Mouse (Mus musculus) small intestine, adult 2 months (tissue): ENCODE results near the gene Arpc3.

ENCODE experiments used
- CTCF ChIP-seq: fragments of 200-500 bp; IDR thresholded peaks from 2 replicates; pipeline ENCODE4 v1.5.1; 2012; ENCODE audit warnings: low read depth, mild to moderate bottlenecking, control low read depth, inconsistent platforms, low read length, moderate library complexity, mixed read lengths; ENCODE audit not compliant: insufficient replicate concordance, insufficient read length; ENCODE audit errors: extremely low read depth
- POLR2A ChIP-seq: fragments of 200-500 bp; IDR thresholded peaks from 2 replicates; pipeline ENCODE4 v1.6.1; 2012; ENCODE audit warnings: low read depth, mild to moderate bottlenecking, control low read depth, inconsistent platforms, low read length, moderate library complexity

- TF ChIP-seq POLR2A (no peak), CTCF (no peak)
Measured at GRCm38 (mm10) chr5:122422071-122422964, 30.6 kb downstream of the Arpc3 start.
